Mouse (Mus musculus) WW6 (cell line): ENCODE results near the gene Spata18.

Source experiments
- DNase-seq: peaks from one replicate; pipeline ENCODE4 v3.0.0-alpha.2; 2013; ENCODE audit warnings: low read depth, low spot score

The Spata18 gene

DNA sequence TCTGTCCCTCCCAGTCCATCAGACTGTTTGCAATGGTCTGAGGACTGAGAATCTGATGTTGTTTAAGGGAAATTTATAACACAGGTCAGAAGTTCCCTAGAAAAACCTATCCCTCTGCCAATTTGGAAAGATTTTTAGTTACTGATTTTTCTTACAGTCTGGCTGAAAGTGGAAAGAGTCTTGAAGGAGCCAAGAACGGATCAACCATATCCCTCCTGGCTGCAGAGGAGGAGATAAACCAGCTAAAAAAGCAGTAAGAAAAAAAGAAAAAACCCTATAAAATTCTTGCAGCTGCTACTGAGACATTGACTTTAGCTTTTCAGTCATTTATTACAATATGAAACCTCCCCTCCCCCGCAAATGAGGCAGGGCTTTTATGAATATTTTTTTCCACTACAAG, 15.5 kb downstream of the Spata18 start:
- no peak for DNase-seq

DNA sequence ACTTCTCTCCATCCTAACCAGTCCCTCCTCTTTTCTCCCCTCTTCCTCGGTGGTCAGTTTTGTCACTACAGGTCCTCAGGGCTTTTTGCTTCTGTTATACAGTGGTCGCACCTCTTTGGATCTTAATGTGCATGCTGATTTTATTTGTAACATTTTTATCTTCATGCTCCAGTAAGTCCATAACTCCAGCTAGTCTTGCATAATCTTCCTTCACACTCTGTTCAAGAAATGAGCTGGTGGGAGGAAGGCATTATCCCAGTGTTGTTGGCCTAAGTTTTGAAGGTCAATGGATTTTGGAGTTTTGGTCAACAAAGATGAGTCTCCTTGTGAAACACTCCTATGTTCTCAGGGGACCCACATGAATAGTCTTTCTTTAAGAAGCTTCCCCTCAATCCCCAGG, 16.7 kb downstream of the Spata18 start:
- DNase-seq, result no peak

DNA sequence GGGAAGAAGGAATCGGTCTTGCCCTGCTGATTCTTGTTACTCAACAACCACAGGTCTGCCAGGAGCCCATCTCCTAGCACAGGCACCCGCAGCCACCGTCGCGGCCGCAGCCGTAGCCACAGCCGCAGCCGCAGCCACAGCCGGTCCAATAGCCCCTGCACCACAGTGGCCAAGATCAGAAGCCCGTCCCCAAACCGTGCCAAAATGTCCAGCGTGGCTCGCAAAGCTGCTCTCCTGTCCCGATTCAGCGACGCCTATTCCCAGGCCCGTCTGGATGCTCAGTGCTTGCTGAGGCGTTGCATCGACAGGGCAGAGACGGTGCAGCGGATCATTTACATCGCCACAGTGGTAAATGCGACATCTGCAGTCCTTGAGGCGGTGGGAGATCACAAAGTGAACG, 18.2 kb downstream of the Spata18 start:
- DNase-seq, result no peak

DNA sequence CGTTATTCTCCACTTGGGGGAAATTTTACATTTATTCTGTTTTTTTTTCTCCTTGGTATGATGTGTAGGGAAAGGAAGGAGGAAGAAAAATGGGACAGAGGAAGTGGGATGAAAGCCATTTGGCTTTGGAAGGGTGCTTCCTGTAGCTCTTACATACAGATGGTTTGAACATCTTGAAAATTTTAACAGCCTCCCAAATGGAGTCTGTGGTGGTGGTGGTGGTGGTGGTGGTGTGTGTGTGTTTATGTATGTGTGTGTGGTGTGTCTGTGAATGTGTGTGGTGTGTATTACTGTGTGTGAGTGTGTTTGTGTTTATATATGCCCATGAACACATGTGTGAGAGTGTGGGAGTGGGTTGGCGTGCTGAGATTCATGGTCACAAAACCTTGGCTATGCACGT, 24.4 kb downstream of the Spata18 start:
- no peak for DNase-seq

DNA sequence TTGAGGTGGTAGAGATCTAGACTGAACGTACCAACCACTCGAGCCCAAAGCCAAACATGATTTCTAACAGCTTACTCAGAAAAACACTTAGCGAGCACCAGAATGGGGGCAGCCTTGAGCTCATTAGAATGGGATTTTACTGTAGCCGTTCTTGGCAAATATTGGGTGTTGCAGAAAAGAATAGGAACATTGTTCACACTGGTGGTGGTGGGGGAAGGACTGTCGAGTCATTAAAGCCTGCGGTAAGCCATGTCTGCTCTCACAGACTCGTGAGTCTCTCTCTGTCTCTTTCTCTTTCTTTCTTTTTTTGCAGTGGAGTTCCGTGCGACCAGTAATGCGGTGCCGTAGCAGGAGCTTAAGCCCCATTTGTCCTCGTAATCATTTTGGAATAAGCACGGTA, 25.4 kb downstream of the Spata18 start:
- DNase-seq, result no peak

DNA sequence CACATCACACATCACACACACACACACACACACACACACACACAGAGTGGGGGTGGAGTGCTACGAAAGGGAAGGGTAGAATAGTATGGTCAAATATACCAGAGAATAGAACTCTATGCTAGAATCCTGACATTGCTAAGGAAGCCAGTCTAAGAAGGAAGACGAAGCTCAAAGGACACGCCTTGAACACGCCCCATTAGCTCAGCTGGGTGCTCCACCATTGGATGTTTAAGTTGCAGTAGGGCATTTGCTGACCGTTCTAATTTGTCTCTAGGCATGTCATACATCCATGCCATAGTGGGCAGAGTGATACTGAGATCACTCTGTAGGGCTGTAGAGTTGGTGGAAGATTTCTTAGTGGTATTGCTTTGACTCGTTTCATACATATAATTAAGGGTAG, 32.0 kb downstream of the Spata18 start:
- no peak for DNase-seq

DNA sequence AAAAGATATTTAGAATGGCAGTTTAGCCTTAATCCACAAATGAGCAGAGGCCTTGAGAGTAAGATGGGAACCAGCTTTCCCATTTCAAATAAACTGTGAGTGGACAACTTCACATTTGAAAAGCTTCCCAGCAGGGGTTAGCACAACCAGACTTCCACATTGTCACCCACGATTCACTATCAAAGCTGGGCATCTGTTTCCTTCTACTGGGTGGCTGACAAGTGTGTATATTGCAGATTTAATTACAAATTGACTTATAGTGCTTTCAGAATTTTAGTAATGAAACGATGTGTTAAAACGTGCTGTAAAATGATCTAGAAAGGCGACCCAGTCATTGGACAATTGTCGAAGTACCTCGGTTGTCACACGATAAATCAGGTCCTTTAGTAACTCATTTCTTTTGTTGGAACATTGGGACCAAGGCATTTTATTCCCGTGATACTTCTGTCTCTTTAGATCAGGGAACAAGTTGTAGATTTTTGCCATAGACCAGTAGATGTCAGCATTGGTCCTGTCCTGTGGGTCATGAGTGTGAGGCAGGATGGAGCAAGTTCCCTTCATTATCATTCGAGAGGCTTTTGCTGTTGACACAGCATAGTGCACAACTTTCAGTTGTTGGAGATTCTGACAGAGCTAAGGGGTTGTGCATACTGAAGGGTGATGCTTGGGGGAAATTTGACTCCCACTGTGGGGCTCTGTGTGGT, 32.7 kb downstream of the Spata18 start:
- no peak for DNase-seq

DNA sequence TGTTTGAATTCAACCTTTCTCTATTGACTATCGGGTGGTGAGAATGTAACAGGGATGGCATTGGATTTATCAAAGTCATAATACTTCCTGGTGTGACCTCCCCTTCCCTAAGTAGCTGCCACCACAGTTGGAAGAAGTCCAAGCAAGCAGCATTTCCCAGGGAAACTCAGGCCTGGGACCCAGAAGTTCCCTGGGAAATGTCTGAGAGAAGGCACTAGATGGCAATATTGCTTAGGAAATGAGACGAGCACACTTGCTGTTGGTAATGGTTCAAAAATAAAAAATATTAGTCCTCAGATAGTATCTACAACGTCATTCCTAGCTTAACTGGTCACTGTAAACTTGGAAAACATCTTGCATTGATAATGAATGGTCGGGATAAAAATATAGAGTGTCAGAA, 35.0 kb downstream of the Spata18 start:
- no peak for DNase-seq

DNA sequence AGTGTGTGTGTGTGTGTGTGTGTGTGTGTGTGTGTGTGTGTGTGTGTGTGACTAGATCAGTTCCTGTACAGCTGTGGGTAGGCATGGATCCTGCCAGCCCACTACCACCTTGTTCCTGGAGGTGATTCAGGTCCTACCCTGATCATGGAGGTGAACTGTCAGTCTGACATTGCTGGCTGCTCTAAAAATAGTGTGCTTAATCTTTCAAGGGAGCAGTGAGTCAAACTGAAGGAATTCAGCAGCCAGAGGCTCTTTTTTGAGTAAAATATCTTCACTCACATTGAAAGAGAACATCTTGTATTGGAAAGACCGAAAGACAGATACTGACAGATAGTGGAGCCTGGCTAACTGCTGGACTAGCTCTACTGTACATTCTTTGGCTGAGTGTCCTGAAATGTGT, 37.4 kb downstream of the Spata18 start:
- DNase-seq, result no peak

DNA sequence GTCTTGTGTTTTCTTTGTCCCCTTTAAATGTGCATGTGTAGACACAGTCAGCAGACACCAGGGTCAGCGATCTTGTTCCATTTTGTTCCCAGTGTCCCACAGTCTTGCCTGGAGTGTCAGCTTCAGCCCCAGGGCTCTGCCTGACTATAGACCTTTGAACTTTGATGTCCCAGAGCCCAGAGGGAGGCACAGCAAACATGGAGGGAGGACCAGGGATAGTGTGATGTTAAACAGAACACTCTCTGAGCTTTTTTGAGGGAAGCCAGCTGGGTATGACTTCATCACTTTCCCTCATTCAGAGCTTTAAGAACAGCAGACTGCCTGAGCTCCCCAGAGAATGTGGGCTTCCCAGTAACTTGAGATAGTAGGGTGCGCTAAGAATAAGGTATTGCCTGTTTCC, 39.0 kb downstream of the Spata18 start:
- DNase-seq, result no peak

DNA sequence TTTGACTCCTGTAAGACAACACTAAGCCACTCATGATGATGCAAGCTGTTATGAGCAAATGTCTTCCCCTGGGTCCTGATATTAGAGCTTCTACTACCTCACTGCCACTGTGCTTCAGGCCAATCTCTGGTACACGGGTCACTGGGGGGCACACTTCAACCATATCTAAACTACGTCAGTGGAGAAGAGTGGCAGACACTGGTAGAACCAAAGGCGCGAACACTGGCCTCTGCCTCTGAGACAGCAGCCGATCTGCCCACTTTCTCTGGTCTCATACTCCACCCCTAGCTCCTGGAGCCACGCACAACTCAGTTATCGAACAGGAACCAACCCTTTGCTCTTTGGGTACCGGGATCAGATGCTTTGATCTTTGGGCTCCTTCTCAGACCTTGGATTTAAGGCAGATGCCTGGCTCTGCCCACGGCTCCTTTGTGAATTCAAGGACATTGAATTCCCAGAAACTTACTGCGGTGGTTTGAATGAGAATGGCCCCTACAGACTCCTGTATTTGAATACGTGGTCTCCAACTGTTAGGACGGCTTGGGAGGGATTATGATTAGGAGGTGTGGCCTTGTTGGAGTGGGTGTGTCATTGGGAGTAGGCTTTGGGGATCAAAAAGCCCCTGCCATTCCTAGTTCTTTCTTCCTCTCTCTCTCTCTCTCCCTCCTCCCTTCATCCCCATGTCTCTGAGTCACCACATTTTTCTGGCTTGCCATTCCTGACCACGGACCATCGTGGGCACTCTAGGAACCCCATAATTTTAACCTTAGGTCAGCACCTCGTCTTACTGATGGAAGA, 40.7 kb downstream of the Spata18 start:
- DNase-seq, result peak; percentile 56

DNA sequence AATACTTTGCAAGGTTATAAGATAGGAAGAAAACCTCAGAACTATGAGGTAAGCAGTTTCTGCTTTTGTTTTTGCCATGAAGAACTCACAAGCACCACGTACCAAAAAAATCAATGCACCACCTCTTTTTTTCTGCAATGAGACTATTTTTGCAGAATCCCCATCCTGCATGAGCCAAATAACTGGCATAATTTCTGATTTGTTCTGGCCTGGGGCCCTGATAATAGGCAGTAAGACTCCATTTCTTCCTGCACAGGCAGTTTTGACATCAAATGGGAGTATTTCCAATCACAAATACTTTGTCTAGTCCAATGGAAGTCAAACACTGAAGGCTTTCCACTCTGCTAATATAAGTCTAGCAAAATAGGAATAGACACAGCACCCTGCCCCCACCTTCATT, 42.6 kb downstream of the Spata18 start:
- no peak for DNase-seq

DNA sequence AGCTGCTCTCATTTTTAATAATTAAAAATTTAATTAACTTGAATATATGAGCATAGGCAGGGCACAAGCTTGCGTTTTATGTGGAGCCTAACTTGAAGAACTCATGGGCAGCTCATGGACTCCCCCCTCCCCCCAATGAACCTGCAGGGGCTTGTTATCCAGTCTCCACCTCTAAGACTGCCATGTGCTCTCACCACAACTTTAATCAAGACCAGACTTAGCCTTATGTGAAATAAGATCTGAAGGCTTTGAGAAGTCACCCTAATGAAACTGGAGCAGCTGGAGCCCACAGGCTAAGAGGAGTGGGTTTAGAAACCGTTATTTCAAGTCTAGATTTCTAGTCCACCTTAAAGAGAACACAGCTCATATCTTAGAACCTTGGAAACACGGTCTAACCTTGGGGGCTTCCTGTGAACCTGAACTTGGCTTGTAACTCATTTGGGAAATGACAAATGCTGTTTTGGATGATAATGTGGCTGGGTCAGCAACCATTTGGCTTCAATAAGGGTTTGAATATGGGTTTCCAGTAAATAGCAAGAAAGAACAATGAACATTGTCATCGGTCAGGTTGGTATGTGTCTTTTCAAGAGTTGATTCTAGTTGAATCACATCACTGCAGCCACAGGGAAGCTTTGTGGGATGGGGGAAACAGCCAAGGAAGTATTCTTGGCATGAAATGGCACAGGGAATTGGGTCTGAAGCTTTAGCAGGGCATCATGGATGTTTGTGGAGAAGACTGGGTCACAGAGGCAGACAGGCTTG, 43.3 kb downstream of the Spata18 start:
- DNase-seq, result no peak

DNA sequence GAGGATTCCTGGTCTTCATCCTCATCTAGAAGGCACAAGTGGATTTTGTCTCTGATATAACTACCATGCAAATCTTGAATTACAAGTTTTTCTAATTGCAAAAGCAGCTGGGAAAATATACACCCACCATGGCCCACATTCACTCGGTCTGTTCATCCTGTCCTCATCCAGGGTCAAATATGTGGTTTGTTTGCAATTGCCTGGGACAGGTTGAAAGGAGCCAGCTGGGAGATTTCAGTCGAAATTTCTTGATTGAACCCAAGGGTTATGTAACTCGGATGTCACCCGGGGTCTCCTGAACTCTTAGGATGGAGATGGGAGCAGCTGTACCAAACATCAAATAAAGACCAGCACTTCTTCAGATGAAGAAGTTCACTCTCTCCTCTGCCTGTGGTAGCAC, 46.5 kb downstream of the Spata18 start:
- DNase-seq, result no peak

DNA sequence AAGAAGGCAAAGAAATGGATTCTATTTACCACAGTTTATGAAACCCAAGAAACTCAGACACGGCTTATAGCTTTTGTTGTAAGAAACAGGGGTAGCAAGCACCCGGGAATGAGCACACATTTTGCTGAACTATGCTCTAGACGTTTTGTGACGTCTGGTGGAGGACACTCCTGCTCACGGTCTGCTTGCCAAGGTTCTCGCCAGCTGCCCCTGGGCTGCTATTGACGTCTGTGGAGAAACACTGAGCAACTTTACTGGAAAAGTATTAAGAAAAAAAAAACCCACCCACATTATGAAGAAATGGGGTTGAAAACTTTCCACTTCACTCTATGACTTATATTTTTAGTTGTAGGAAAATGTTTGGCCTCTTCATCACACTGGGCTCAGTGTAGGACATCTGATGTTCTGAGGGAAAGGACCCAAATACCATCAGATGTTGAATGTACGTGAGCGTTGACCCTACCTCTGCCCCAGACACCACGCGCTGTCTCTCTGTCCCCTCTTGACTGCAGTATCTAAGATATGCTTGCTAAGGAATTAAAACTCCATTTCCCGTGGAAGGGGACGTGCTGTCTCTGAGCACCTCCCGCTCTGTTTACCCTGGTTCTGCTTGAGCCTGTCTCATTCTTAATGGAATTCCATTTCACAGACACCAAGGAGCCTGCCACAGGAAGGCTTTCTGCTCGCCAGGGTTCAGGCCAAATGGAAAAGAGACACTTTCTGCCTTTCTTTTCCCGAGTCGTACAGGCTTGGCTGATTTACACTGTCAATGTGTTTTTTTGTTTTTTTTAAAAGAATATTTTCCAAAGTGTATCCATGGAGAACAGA, 50.1 kb downstream of the Spata18 start:
- DNase-seq, result no peak

DNA sequence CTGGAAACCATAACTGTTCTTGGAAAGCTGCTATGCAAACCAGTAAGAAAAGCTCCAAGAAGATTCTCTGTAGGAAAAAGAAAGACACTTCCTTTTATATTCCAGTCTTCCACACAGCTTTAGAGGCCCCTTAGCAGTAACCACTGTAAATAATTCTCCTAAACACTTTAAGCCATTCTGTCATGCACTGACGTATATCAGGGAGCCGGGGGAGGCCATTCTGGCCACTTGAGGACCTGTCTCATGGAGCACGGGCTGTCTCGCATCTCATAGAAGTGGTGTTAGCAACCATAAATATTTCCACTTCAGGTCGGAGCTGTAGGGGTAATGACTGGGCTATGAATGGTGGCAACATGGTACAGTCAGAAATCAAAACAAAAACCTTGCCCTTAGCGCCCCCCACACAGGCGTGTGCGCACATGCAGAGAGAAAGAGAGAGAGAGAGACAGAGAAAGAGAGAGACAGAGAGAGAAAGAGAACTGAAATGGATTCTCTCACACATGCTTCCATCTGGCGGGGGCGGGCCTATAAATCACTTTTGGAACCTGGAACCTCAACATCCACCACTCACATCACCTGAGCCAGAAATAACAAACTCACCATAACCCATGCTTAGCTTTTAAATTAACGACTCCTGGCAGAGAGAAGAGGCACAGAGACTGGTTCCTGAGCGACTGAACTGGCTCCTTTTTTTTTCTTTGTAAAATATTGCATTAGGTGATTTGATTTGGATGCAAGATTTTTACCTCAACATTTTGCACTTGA, 50.9 kb downstream of the Spata18 start:
- DNase-seq, result no peak

DNA sequence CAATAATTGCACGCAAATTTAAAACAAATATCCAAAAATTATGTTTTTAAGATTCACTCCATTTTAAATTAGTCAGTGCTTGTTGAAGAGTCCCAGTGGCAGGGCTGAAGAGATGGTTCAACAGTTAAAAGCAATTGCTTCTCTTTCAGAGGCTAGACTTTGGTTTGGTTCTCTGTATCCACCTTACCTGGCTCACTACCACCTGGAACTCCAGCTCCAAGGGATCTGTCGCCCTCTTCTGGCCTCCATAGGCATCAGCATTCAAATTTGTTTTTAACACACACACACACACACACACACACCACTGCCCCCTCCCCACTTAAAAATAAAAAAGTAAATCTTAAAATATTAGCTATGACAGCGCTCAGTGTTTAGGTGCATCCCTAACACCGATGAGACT, 51.9 kb downstream of the Spata18 start:
- no peak for DNase-seq

DNA sequence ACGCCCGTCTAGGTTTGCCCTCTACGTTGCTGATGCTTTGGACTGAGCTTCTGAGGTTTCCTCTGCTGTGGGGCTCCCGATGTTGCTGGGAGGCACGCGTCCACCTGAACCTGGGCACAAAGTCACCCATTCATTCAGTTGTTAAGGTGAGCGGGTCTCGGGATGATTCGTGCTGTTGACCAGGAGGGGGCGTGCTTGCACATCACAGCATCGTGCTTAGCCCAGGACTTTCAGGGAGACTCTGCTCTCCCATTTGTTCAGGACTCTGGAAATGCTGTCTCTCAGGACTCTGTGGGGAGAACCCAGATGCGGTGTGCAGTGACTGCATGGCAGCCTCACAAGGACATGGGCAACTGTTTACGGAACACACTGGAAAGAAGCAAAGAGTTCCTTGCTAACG, 53.1 kb downstream of the Spata18 start:
- DNase-seq, result peak; percentile 60

DNA sequence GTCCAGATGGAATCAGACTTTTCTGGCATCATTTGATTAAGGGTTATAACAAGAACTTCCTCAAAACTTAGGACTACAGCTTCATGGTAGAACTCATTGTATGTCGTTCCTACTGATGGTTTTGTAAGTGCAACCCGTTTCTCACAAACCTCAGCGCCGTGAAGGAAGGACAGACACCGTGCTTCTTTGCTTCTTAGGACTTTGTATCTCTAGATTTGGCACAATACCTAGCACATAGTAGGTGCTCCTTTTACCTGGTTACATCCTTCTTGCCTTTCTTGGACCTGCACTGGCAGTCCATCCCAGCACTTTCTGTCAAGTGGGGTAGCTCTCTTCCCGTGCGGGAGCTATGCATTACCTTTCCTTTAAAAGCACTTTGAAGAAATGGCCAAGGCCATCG, 53.6 kb downstream of the Spata18 start:
- DNase-seq, result no peak

DNA sequence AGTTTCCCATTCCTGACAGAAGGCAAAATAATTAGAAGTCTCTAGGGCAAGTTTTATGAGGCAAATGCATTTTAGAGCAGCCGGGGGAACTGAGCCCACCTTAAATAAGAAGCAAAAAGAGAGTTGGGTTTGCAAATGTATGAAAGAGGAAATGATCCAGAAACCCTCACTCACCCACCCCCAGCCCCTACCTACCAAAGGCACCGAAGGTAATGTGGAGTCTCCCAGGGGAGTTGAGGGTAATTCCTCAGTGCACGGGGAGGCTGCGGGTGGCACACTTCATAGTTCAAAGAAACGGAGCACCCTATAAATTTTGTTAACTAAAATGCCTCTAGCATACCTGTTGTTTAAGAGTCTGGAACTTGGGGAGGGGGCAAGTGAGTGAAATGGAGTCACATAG, 54.1 kb downstream of the Spata18 start:
- DNase-seq, result no peak

DNA sequence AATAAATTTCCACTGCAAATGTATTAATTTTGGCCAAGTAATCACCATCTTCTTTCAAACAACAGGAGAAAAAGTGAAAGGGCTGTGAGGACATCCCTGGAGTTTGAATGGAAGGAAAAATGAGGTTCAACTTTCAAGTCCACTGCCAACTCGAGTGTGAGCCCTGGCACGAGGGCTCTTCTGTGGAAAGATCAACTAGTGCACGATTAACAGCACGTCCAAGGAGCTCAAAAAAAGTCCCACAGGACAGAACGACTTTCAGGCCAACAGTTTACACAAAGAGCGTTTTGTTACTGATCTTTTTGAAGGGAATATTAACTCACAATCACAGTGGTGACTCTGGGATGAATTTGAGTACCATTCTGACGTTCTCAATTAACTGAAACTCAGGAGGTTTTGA, 61.7 kb downstream of the Spata18 start:
- no peak for DNase-seq
